Comparison of ENCODE assay signal across 25 mouse cellular contexts in the genomic region with DNA sequence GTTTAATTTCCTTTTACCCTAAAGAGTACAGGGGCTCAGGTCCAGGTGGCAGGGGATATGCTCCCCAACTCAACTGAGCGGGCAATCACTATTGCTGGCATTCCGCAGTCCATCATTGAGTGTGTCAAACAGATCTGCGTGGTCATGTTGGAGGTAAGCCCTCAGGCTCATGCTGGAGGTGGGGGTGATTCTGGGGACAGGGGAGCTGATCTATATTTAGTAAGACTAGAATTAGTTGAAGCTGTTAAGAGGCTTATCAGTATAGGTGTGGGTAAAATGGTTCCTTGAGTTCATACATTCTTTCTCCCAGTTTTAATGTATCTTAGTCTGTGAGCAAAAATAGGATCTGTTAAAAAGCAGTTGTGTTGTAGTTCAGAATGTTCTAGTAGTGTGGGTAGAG. TPM values are rescaled to one million over a fixed set of nuclear protein-coding genes. Genes with fewer than 3 reads are reported as not detected.
"Had no signal": no experiment of that assay in that cellular context is flagged by ENCODE, and none has a peak within 500 bp of the region (broad histone marks: within the 10 kb centered on the region; RNA-seq: fewer than 3 reads in every experiment).

No protein-coding gene starts in this region.

- H3K4me1 ChIP-seq: limb, embryonic 15.5 days; liver, embryonic 12.5 days; lung, embryonic 15.5 days; midbrain, embryonic 15.5 days; neural tube, embryonic 13.5 days; stomach, embryonic 15.5 days had no signal

- H3K9me3 ChIP-seq: limb, embryonic 15.5 days; liver, embryonic 12.5 days; lung, embryonic 15.5 days; megakaryocyte, embryonic 14.5 days; midbrain, embryonic 15.5 days; neural tube, embryonic 13.5 days; stomach, embryonic 15.5 days had no signal

- H3K4me2 ChIP-seq: limb, embryonic 15.5 days; liver, embryonic 12.5 days; lung, embryonic 15.5 days; midbrain, embryonic 11.5 days; midbrain, embryonic 15.5 days; neural tube, embryonic 13.5 days; stomach, embryonic 15.5 days had no signal

- H3K27me3 ChIP-seq: limb, embryonic 15.5 days; liver, embryonic 12.5 days; lung, embryonic 15.5 days; megakaryocyte, embryonic 14.5 days; midbrain, embryonic 15.5 days; neural tube, embryonic 13.5 days; stomach, embryonic 15.5 days had no signal

- H3K9ac ChIP-seq: limb, embryonic 15.5 days; liver, embryonic 12.5 days; lung, embryonic 15.5 days; midbrain, embryonic 15.5 days; neural tube, embryonic 13.5 days; stomach, embryonic 15.5 days had no signal

- DNase-seq: kidney, postnatal 36 days; layer of hippocampus, adult 9-11 months; layer of hippocampus, postnatal 36 days; lung, postnatal 14 days; right cerebral cortex, postnatal 14 days; thymus, adult 2 months; thymus, postnatal 36 days had no signal

- H3K4me3 ChIP-seq: limb, embryonic 15.5 days; liver, embryonic 12.5 days; lung, embryonic 15.5 days; megakaryocyte, embryonic 14.5 days; midbrain, embryonic 15.5 days; neural tube, embryonic 13.5 days; stomach, embryonic 15.5 days had no signal

- ATAC-seq: liver, embryonic 12.5 days; midbrain, embryonic 15.5 days had no signal

- H3K27ac ChIP-seq: kidney, postnatal 0 days; limb, embryonic 15.5 days; liver, embryonic 12.5 days; lung, embryonic 15.5 days; macrophage; midbrain, embryonic 15.5 days; neural tube, embryonic 13.5 days; stomach, embryonic 15.5 days had no signal

RNA-seq across cellular contexts. Expression of a gene that starts 20.4 kb away (rescaled TPM):
- total RNA-seq: layer of hippocampus, adult 18-20 months; layer of hippocampus, postnatal 36 days; left cerebral cortex, adult 8-10 months; left cerebral cortex, postnatal 25 days; monocyte, adult 5-6 weeks had no signal
- polyA plus RNA-seq: limb, embryonic 11.5 days; liver, embryonic 12.5 days; liver, embryonic 16.5 days; lung, embryonic 15.5 days; macrophage; spleen, adult 2 months; testis, adult 2 months; thymus, adult 2 months had no signal
